Mouse (Mus musculus) midbrain, embryonic 14.5 days (tissue): ENCODE data around the gene Eif2ak1. TPM values are rescaled to one million over a fixed set of nuclear protein-coding genes. Genes with fewer than 3 reads are reported as not detected.

ENCODE experiments used
- ATAC-seq: fragments of 200-750 bp; cut with Nextera tagmentation; 2 replicates; pipeline ENCODE4 v1.8.0; 2017; ENCODE audit warnings: moderate number of reproducible peaks, moderate library complexity; ENCODE audit not compliant: low FRiP score, low TSS enrichment
- DNase-seq: peaks from one replicate; pipeline ENCODE4 v3.0.0-alpha.2; 2015
- H3K27ac ChIP-seq: fragments of 300-500 bp; sonication (generic); replicated peaks from 2 replicates; pipeline ENCODE4 v1.5.1; 2014; ENCODE audit warnings: mild to moderate bottlenecking, low read depth, low read length, moderate library complexity
- H3K27me3 ChIP-seq: fragments of 300-500 bp; sonication (generic); 2 replicates; pipeline ENCODE4 v1.6.1; 2014; ENCODE audit warnings: low read length, control low read depth, mixed read lengths; ENCODE audit not compliant: control insufficient read depth, insufficient read depth
- H3K36me3 ChIP-seq: fragments of 300-500 bp; sonication (generic); 2 replicates; pipeline ENCODE4 v1.6.1; 2014; ENCODE audit warnings: low read length, control low read depth; ENCODE audit not compliant: control insufficient read depth, insufficient read depth
- H3K4me1 ChIP-seq: fragments of 300-500 bp; sonication (generic); 2 replicates; pipeline ENCODE4 v1.6.1; 2014; ENCODE audit warnings: mild to moderate bottlenecking, antibody characterized with exemption, low read length, control low read depth; ENCODE audit not compliant: control insufficient read depth, insufficient read depth
- H3K4me2 ChIP-seq: fragments of 300-500 bp; sonication (generic); 2 replicates; pipeline ENCODE4 v1.6.1; 2014; ENCODE audit warnings: mild to moderate bottlenecking, low read length, moderate library complexity
- H3K4me3 ChIP-seq: fragments of 300-500 bp; sonication (generic); replicated peaks from 2 replicates; pipeline ENCODE4 v1.5.1; 2014; ENCODE audit warnings: low read depth, low read length
- H3K9ac ChIP-seq: fragments of 300-500 bp; sonication (generic); replicated peaks from 2 replicates; pipeline ENCODE4 v1.6.1; 2014; ENCODE audit warnings: mild to moderate bottlenecking, low read length, moderate library complexity
- H3K9me3 ChIP-seq: fragments of 300-500 bp; sonication (generic); 2 replicates; pipeline ENCODE4 v1.6.1; 2016; ENCODE audit warnings: low read length, control low read depth, mixed read lengths; ENCODE audit not compliant: control insufficient read depth
- WGBS: fragments of 180-500 bp; shearing (Covaris S2); extraction: QIAGEN DNeasy Blood & Tissue Kit; methylation state at CpG from one replicate; pipeline ENCODE4 v1.1.7; 2014; 5-methylcytosine and 5-hydroxymethylcytosine counted together
- polyA plus RNA-seq: library from polyadenylated mRNA; unstranded; fragments of >200 nt; fragmentation: Nextera tagmentation; extraction: Ambion mirVana; gene quantifications from 2 replicates; pipeline ENCODE4 v1.2.1, GENCODE M21; 2014

The Eif2ak1 gene
- polyA plus RNA-seq, 1 experiment from 2014 or later, result 48.9 TPM

- WGBS, result 33% methylated on average over 5 of the region's 5 CpGs
- Histone ChIP-seq H3K4me1 (no peaks in the 10 kb centered on the region), H3K9ac (no peak overlapping the region), H3K27me3 (no peaks in the 10 kb centered on the region), H3K27ac (no peak overlapping the region), H3K9me3 (no peaks in the 10 kb centered on the region), H3K4me3 (no peak overlapping the region), H3K36me3 (no peaks in the 10 kb centered on the region), H3K4me2 (no peak overlapping the region)
- DNase-seq, result no peak
- no peak for ATAC-seq
These were observed 132.4 kb downstream of the Eif2ak1 start for GRCm38 (mm10) chr5:143950016-143950415.

Other genes with a start within 250 kb of the Eif2ak1 start
- 34.5 and 38.0 TPM in 2 replicates for gene Cyth3, start 195.3 kb upstream of the Eif2ak1 start, polyA plus RNA-seq
- gene Usp42, start 85.5 kb upstream of the Eif2ak1 start, polyA plus RNA-seq, result 33.9 and 34.3 TPM in 2 replicates
- 0.61 and 0.93 TPM in 2 replicates for gene Ankrd61, start 79.9 kb downstream of the Eif2ak1 start, polyA plus RNA-seq
- gene Aimp2, start 92.1 kb downstream of the Eif2ak1 start, polyA plus RNA-seq, result 72.3 and 83.0 TPM in 2 replicates
- 26.9 and 31.0 TPM in 2 replicates for gene Pms2, start 92.2 kb downstream of the Eif2ak1 start, polyA plus RNA-seq
- gene Gm42421, start 110.4 kb downstream of the Eif2ak1 start, polyA plus RNA-seq, result 1.5 and 1.9 TPM in 2 replicates
- gene Rsph10b, start 115.2 kb downstream of the Eif2ak1 start, polyA plus RNA-seq, result 3.4 and 3.9 TPM in 2 replicates
- 82.9 and 97.9 TPM in 2 replicates for gene Ccz1, start 197.1 kb downstream of the Eif2ak1 start, polyA plus RNA-seq
- not detected in 2 replicates for gene Ocm, start 208.9 kb downstream of the Eif2ak1 start, polyA plus RNA-seq